Mouse (Mus musculus) heart, postnatal 0 days (tissue): Measurements from ENCODE around the gene Osbpl2. TPM values are rescaled to one million over a fixed set of nuclear protein-coding genes. Genes with fewer than 3 reads are reported as not detected.
A peak's percentile ranks its signal among the peaks of the same experiment; 100 is the strongest.

ENCODE experiments used
- ATAC-seq: fragments of 200-750 bp; cut with Nextera tagmentation; 2 replicates; pipeline ENCODE4 v1.8.0; 2017; ENCODE audit warnings: low read depth, moderate number of reproducible peaks, moderate library complexity; ENCODE audit not compliant: insufficient read depth
- DNase-seq: peaks from one replicate; pipeline ENCODE4 v3.0.0-alpha.2; 2016; ENCODE audit warnings: low spot score
- H3K27ac ChIP-seq: fragments of 300-500 bp; sonication (generic); 2 replicates; pipeline ENCODE4 v1.5.1; 2014; ENCODE audit warnings: low read depth, mild to moderate bottlenecking
- H3K27me3 ChIP-seq: fragments of 300-500 bp; sonication (generic); 2 replicates; pipeline ENCODE4 v1.6.1; 2014; ENCODE audit warnings: low read length, mixed read lengths; ENCODE audit not compliant: control insufficient read depth, insufficient read depth
- H3K36me3 ChIP-seq: fragments of 300-500 bp; sonication (generic); replicated peaks from 2 replicates; pipeline ENCODE4 v1.6.1; 2014; ENCODE audit warnings: low read length, mixed read lengths; ENCODE audit not compliant: control insufficient read depth, insufficient read depth
- H3K4me1 ChIP-seq: fragments of 300-500 bp; sonication (generic); 2 replicates; pipeline ENCODE4 v1.6.1; 2014; ENCODE audit warnings: antibody characterized with exemption; ENCODE audit not compliant: control insufficient read depth, insufficient read depth
- H3K4me2 ChIP-seq: fragments of 300-500 bp; sonication (generic); 2 replicates; pipeline ENCODE4 v1.6.1; 2014; ENCODE audit warnings: low read depth, mild to moderate bottlenecking, low read length, moderate library complexity
- H3K4me3 ChIP-seq: fragments of 300-500 bp; sonication (generic); 2 replicates; pipeline ENCODE4 v1.5.1; 2014; ENCODE audit warnings: low read depth, low read length
- H3K9ac ChIP-seq: fragments of 300-500 bp; sonication (generic); replicated peaks from 2 replicates; pipeline ENCODE4 v1.6.1; 2014; ENCODE audit warnings: low read depth, low read length, mixed read lengths
- H3K9me3 ChIP-seq: fragments of 300-500 bp; sonication (generic); replicated peaks from 2 replicates; pipeline ENCODE4 v1.6.1; 2016; ENCODE audit warnings: low read length; ENCODE audit not compliant: control insufficient read depth
- CTCF ChIP-seq: IDR thresholded peaks from 2 replicates; pipeline ENCODE4 v1.5.1; 2016; ENCODE audit warnings: antibody characterized with exemption, control low read depth, low read depth
- EP300 ChIP-seq: IDR thresholded peaks from 2 replicates; pipeline ENCODE4 v1.6.1; 2016; ENCODE audit warnings: antibody characterized with exemption, low read depth
- WGBS: fragments of 180-500 bp; shearing (Covaris S2); extraction: QIAGEN DNeasy Blood & Tissue Kit; methylation state at CpG from one replicate; pipeline ENCODE4 v1.1.7; 2014; 5-methylcytosine and 5-hydroxymethylcytosine counted together
- polyA plus RNA-seq: library from polyadenylated mRNA; unstranded; fragments of >200 nt; fragmentation: Nextera tagmentation; extraction: Ambion mirVana; gene quantifications from 2 replicates; pipeline ENCODE4 v1.2.1, GENCODE M21; 2015
- total RNA-seq: library from RNA; depleted of rRNA; stranded (reverse); fragments of >200 nt; gene quantifications from 2 replicates; pipeline ENCODE4 v1.2.3, GENCODE M21; 2014; ENCODE audit warnings: low replicate concordance

Osbpl2 gene
- total and polyA plus RNA-seq, 2 experiments from 2014 or later, result 30.2 to 32.4 TPM

GRCm38 (mm10) chr2:180105441-180106190 is 13.5 kb upstream of the Osbpl2 start:
- 25% methylated on average over 8 of the region's 8 CpGs for whole genome bisulfite sequencing
- H3K9me3 ChIP-seq, result no peaks in the 10 kb centered on the region
- ATAC-seq (no peak), DNase-seq (no peak)
- 0 out of 2 replicates have a peak, but pooled peaks cover 14% of the 10 kb centered on the region for H3K4me1 ChIP-seq
- H3K4me2 ChIP-seq, result no peak overlapping the region
- TF ChIP-seq CTCF (no peak), EP300 (no peak)
- H3K9ac ChIP-seq, result no peak overlapping the region
- no peak overlapping the region for H3K27ac ChIP-seq
- no peak overlapping the region for H3K4me3 ChIP-seq
- peaks cover 53% of the 10 kb centered on the region for H3K27me3 ChIP-seq
- H3K36me3 ChIP-seq, result no peaks in the 10 kb centered on the region

- H3K27me3 ChIP-seq, result peaks cover 38% of the 10 kb centered on the region
- H3K4me1 ChIP-seq, result 0 out of 2 replicates have a peak, but pooled peaks cover 14% of the 10 kb centered on the region
- H3K27ac ChIP-seq, result no peak overlapping the region
- no peaks in the 10 kb centered on the region for H3K36me3 ChIP-seq
- ATAC-seq (no peak), DNase-seq (no peak)
- H3K4me2 ChIP-seq, result no peak overlapping the region
- 61% methylated on average over 4 of the region's 4 CpGs for whole genome bisulfite sequencing
- TF ChIP-seq EP300, result no peak
- TF ChIP-seq CTCF, result 0 out of 2 replicates have a peak, but pooled peaks have one; percentile 14
- no peak overlapping the region for H3K4me3 ChIP-seq
- no peak overlapping the region for H3K9ac ChIP-seq
- no peaks in the 10 kb centered on the region for H3K9me3 ChIP-seq
Observed at GRCm38 (mm10) chr2:180107081-180107480, 12.0 kb upstream of the Osbpl2 start.

GRCm38 (mm10) chr2:180108285-180108684 is 10.8 kb upstream of the Osbpl2 start:
- Histone ChIP-seq H3K4me2 (no peak overlapping the region), H3K9ac (no peak overlapping the region), H3K27me3 (peaks cover 26% of the 10 kb centered on the region), H3K4me3 (no peak overlapping the region), H3K27ac (no peak overlapping the region), H3K9me3 (no peaks in the 10 kb centered on the region), H3K4me1 (0 out of 2 replicates have a peak, but pooled peaks cover 14% of the 10 kb centered on the region), H3K36me3 (no peaks in the 10 kb centered on the region)
- no peak for ATAC-seq
- DNase-seq, result no peak
- WGBS, result 44% methylated on average over 6 of the region's 6 CpGs
- TF ChIP-seq CTCF (no peak), EP300 (no peak)

GRCm38 (mm10) chr2:180113909-180114890 is 4.9 kb upstream of the Osbpl2 start:
- Histone ChIP-seq H3K36me3 (no peaks in the 10 kb centered on the region), H3K27me3 (no peaks in the 10 kb centered on the region), H3K9ac (no peak overlapping the region), H3K27ac (no peak overlapping the region), H3K4me1 (peaks cover 28% of the 10 kb centered on the region), H3K9me3 (no peaks in the 10 kb centered on the region), H3K4me3 (no peak overlapping the region), H3K4me2 (no peak overlapping the region)
- ATAC-seq, result no peak
- DNase-seq, result no peak
- 53% methylated on average over 17 of the region's 17 CpGs for WGBS
- no peak for TF ChIP-seq EP300
- peak; percentile 34; the same call in 1 of the 2 replicates for TF ChIP-seq CTCF

- Histone ChIP-seq H3K4me3 (no peak overlapping the region), H3K4me1 (peaks cover 34% of the 10 kb centered on the region), H3K4me2 (no peak overlapping the region), H3K9me3 (no peaks in the 10 kb centered on the region), H3K27me3 (no peaks in the 10 kb centered on the region), H3K27ac (0 out of 2 replicates have a peak overlapping the region, but pooled peaks have one; percentile 27), H3K9ac (no peak overlapping the region), H3K36me3 (no peaks in the 10 kb centered on the region)
- no peak for ATAC-seq
- 3% methylated on average over 6 of the region's 6 CpGs for WGBS
- TF ChIP-seq CTCF (no peak), EP300 (no peak)
- peak; percentile 36 for DNase-seq
Observed at GRCm38 (mm10) chr2:180115279-180115678, 3.8 kb upstream of the Osbpl2 start.
